Mouse (Mus musculus) heart, embryonic 11.5 days (tissue): Measurements from ENCODE around the gene Wwc2. TPM values are rescaled to one million over a fixed set of nuclear protein-coding genes. Genes with fewer than 3 reads are reported as not detected.
A peak's percentile ranks its signal among the peaks of the same experiment; 100 is the strongest.

ENCODE experiments used
- ATAC-seq: fragments of 200-750 bp; cut with Nextera tagmentation; replicated peaks from 2 replicates; pipeline ENCODE4 v1.8.0; 2017; ENCODE audit warnings: moderate library complexity; ENCODE audit not compliant: insufficient number of reproducible peaks, low FRiP score, low TSS enrichment
- H3K27ac ChIP-seq: fragments of 300-500 bp; sonication (generic); 2 replicates; pipeline ENCODE4 v1.5.1; 2014; ENCODE audit warnings: mild to moderate bottlenecking, low read depth, low read length
- H3K27me3 ChIP-seq: fragments of 300-500 bp; sonication (generic); 2 replicates; pipeline ENCODE4 v1.6.1; 2014; ENCODE audit warnings: mild to moderate bottlenecking, low read length, mixed read lengths; ENCODE audit not compliant: control insufficient read depth, insufficient read depth
- H3K36me3 ChIP-seq: fragments of 300-500 bp; sonication (generic); 2 replicates; pipeline ENCODE4 v1.6.1; 2014; ENCODE audit warnings: mild to moderate bottlenecking, low read length, moderate library complexity, mixed read lengths; ENCODE audit not compliant: control insufficient read depth, insufficient read depth
- H3K4me1 ChIP-seq: fragments of 300-500 bp; sonication (generic); 2 replicates; pipeline ENCODE4 v1.6.1; 2014; ENCODE audit warnings: low read length; ENCODE audit not compliant: control insufficient read depth, insufficient read depth
- H3K4me2 ChIP-seq: fragments of 300-500 bp; sonication (generic); 2 replicates; pipeline ENCODE4 v1.6.1; 2014; ENCODE audit warnings: mild to moderate bottlenecking, moderate library complexity
- H3K4me3 ChIP-seq: fragments of 300-500 bp; sonication (generic); 2 replicates; pipeline ENCODE4 v1.5.1; 2014; ENCODE audit warnings: low read depth, low read length
- H3K9ac ChIP-seq: fragments of 300-500 bp; sonication (generic); 2 replicates; pipeline ENCODE4 v1.6.1; 2014; ENCODE audit warnings: mild to moderate bottlenecking, low read depth, low read length, moderate library complexity
- H3K9me3 ChIP-seq: fragments of 300-500 bp; sonication (generic); replicated peaks from 2 replicates; pipeline ENCODE4 v1.6.1; 2016; ENCODE audit warnings: low read length; ENCODE audit not compliant: control insufficient read depth
- WGBS: fragments of 180-500 bp; shearing (Covaris S2); extraction: QIAGEN DNeasy Blood & Tissue Kit; methylation state at CpG from one replicate; pipeline ENCODE4 v1.1.7; 2014; ENCODE audit not compliant: insufficient replicate concordance; 5-methylcytosine and 5-hydroxymethylcytosine counted together
- polyA plus RNA-seq: library from polyadenylated mRNA; unstranded; fragments of >200 nt; fragmentation: Nextera tagmentation; extraction: Ambion mirVana; gene quantifications from 2 replicates; pipeline ENCODE4 v1.2.1, GENCODE M21; 2014

Gene Wwc2
- polyA plus RNA-seq, 1 experiment from 2014 or later = 14.8 TPM

GRCm38 (mm10) chr8:47900361-47900760 is 90.4 kb downstream of the Wwc2 start:
- no peak overlapping the region for H3K27ac ChIP-seq
- ATAC-seq = no peak
- no peaks in the 10 kb centered on the region; the same call in 1 of the 2 replicates for H3K4me1 ChIP-seq
- no peak overlapping the region for H3K9ac ChIP-seq
- H3K36me3 ChIP-seq = peaks cover 4% of the 10 kb centered on the region; the same call in 1 of the 2 replicates
- WGBS = 90% methylated on average over 9 of the region's 9 CpGs
- no peaks in the 10 kb centered on the region for H3K9me3 ChIP-seq
- H3K4me2 ChIP-seq = no peak overlapping the region
- no peak overlapping the region for H3K4me3 ChIP-seq
- H3K27me3 ChIP-seq = no peaks in the 10 kb centered on the region

- H3K4me1 ChIP-seq = no peaks in the 10 kb centered on the region
- H3K9ac ChIP-seq = no peak overlapping the region
- WGBS = 92% methylated on average over 3 of the region's 3 CpGs
- ATAC-seq = no peak
- no peak overlapping the region for H3K27ac ChIP-seq
- H3K27me3 ChIP-seq = no peaks in the 10 kb centered on the region
- H3K4me3 ChIP-seq = no peak overlapping the region
- H3K4me2 ChIP-seq = no peak overlapping the region
- no peaks in the 10 kb centered on the region for H3K9me3 ChIP-seq
- peaks cover 4% of the 10 kb centered on the region; the same call in 1 of the 2 replicates for H3K36me3 ChIP-seq
These were observed 90.8 kb downstream of the Wwc2 start for GRCm38 (mm10) chr8:47899891-47900290.

GRCm38 (mm10) chr8:47892419-47892818 is 98.3 kb downstream of the Wwc2 start:
- no peak for ATAC-seq
- peaks cover 41% of the 10 kb centered on the region for H3K4me1 ChIP-seq
- no peak overlapping the region for H3K27ac ChIP-seq
- peaks cover 3% of the 10 kb centered on the region for H3K36me3 ChIP-seq
- H3K27me3 ChIP-seq = no peaks in the 10 kb centered on the region
- no peaks in the 10 kb centered on the region for H3K9me3 ChIP-seq
- H3K9ac ChIP-seq = no peak overlapping the region
- H3K4me2 ChIP-seq = no peak overlapping the region
- WGBS = 98% methylated on average over 3 of the region's 3 CpGs
- H3K4me3 ChIP-seq = no peak overlapping the region

GRCm38 (mm10) chr8:47891641-47892040 is 99.1 kb downstream of the Wwc2 start:
- Histone ChIP-seq H3K9ac (no peak overlapping the region), H3K9me3 (no peaks in the 10 kb centered on the region), H3K4me1 (peaks cover 47% of the 10 kb centered on the region), H3K27me3 (no peaks in the 10 kb centered on the region), H3K36me3 (peaks cover 3% of the 10 kb centered on the region), H3K27ac (no peak overlapping the region), H3K4me2 (no peak overlapping the region), H3K4me3 (no peak overlapping the region)
- no peak for ATAC-seq
- 55% methylated on average over 13 of the region's 13 CpGs for WGBS

- Histone ChIP-seq H3K36me3 (peaks cover 3% of the 10 kb centered on the region), H3K4me2 (peak overlapping the region; percentile 54), H3K4me3 (no peak overlapping the region), H3K9me3 (no peaks in the 10 kb centered on the region), H3K27me3 (no peaks in the 10 kb centered on the region), H3K27ac (peak overlapping the region; percentile 41; the same call in 1 of the 2 replicates), H3K9ac (no peak overlapping the region; the same call in 1 of the 2 replicates), H3K4me1 (peaks cover 50% of the 10 kb centered on the region)
- WGBS = 68% methylated on average over 13 of the region's 13 CpGs
- ATAC-seq = no peak
These were observed 99.9 kb downstream of the Wwc2 start for GRCm38 (mm10) chr8:47890814-47891210.

- H3K9ac ChIP-seq = peak overlapping the region; percentile 28; the same call in 1 of the 2 replicates
- WGBS = 35% methylated on average over 23 of the region's 23 CpGs
- H3K36me3 ChIP-seq = peaks cover 3% of the 10 kb centered on the region
- H3K4me2 ChIP-seq = peak overlapping the region; percentile 54
- H3K9me3 ChIP-seq = no peaks in the 10 kb centered on the region
- peak overlapping the region; percentile 41 for H3K27ac ChIP-seq
- no peak overlapping the region for H3K4me3 ChIP-seq
- peaks cover 50% of the 10 kb centered on the region for H3K4me1 ChIP-seq
- no peaks in the 10 kb centered on the region for H3K27me3 ChIP-seq
- ATAC-seq = no peak; the same call in 1 of the 2 replicates
These were observed 100.5 kb downstream of the Wwc2 start for GRCm38 (mm10) chr8:47889936-47890813.

- ATAC-seq = no peak
- 41% methylated on average over 11 of the region's 11 CpGs for WGBS
- Histone ChIP-seq H3K4me1 (peaks cover 50% of the 10 kb centered on the region), H3K4me3 (no peak overlapping the region), H3K4me2 (no peak overlapping the region), H3K9me3 (no peaks in the 10 kb centered on the region), H3K27ac (no peak overlapping the region), H3K9ac (no peak overlapping the region), H3K27me3 (no peaks in the 10 kb centered on the region), H3K36me3 (no peaks in the 10 kb centered on the region)
These were observed 101.7 kb downstream of the Wwc2 start for GRCm38 (mm10) chr8:47888841-47889570.

- peaks cover 12% of the 10 kb centered on the region for H3K36me3 ChIP-seq
- H3K4me2 ChIP-seq = no peak overlapping the region
- H3K27me3 ChIP-seq = no peaks in the 10 kb centered on the region
- H3K4me1 ChIP-seq = peaks cover 41% of the 10 kb centered on the region
- no peak overlapping the region for H3K9ac ChIP-seq
- no peaks in the 10 kb centered on the region for H3K9me3 ChIP-seq
- no peak overlapping the region for H3K27ac ChIP-seq
- no peak overlapping the region for H3K4me3 ChIP-seq
- no peak for ATAC-seq
- WGBS = 81% methylated on average over 5 of the region's 5 CpGs
These were observed 106.4 kb downstream of the Wwc2 start for GRCm38 (mm10) chr8:47884306-47884705.
